Mouse (Mus musculus): ENCODE measurements around the gene Sept8. TPM values are rescaled to one million over a fixed set of nuclear protein-coding genes. Genes with fewer than 3 reads are reported as not detected.

The Sept8 gene
- total and polyA plus RNA-seq, 3 experiments = 24.8 to 28.2 (median 25.7) TPM

DNA sequence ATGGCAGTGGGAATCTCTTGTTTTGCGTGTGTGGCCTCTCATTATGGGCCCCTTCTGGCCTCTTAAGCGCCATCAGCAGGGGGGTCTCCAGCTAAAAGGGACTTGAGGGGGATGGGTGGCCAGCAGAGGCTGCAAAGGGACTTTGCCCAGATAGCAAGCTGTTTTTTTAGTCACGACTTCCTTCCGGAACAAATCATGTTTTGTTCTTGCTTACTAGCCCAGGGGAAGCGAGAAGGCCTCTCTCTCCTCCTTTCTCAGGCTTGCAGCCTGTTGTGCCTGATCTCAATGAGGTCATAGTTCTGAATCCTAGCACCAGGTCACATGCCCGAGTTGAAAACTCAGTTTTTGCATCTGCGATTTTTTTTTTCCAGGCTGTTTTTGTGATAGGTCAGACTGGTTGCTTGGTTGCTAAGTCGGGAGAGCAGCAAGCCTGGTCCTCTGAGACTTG, 27.1 kb upstream of the Sept8 start:
- TF ChIP-seq EP300 (IDR thresholded peaks at IDR 0.05; ENCODE audit: insufficient read depth, low read depth, low read length) (0 out of 2 replicates have a peak, but pooled peaks have one; percentile 39), POLR2A (IDR thresholded peaks at IDR 0.05; ENCODE audit: insufficient read depth, low read depth, low read length) (0 out of 2 replicates have a peak, but pooled peaks have one; percentile 24), CTCF (IDR thresholded peaks at IDR 0.05) (no peak)
- H3K36me3 ChIP-seq (ENCODE audit: control insufficient read depth, insufficient read depth, low read length) = no peaks in the 10 kb centered on the region
- no peaks in the 10 kb centered on the region; the same call in 1 of the 2 replicates for H3K27me3 ChIP-seq (ENCODE audit: control insufficient read depth, insufficient read depth, low read length)
- WGBS = 36% methylated on average over 8 of the region's 8 CpGs
- intact Hi-C loops (cut with DNase I) = no loop called here
- peak overlapping the region; percentile 58 for H3K27ac ChIP-seq
- H3K9ac ChIP-seq (ENCODE audit: low read depth, low read length) = no peak overlapping the region
- H3K4me1 ChIP-seq (ENCODE audit: control insufficient read depth, insufficient read depth, low read length) = peaks cover 4% of the 10 kb centered on the region; the same call in 1 of the 2 replicates
- DNase-seq = peak; percentile 40 to 58
- H3K4me3 ChIP-seq = no peak overlapping the region
- no peaks in the 10 kb centered on the region for H3K79me2 ChIP-seq (replicated peaks; ENCODE audit: control insufficient read depth, insufficient read depth, low read length)

DNA sequence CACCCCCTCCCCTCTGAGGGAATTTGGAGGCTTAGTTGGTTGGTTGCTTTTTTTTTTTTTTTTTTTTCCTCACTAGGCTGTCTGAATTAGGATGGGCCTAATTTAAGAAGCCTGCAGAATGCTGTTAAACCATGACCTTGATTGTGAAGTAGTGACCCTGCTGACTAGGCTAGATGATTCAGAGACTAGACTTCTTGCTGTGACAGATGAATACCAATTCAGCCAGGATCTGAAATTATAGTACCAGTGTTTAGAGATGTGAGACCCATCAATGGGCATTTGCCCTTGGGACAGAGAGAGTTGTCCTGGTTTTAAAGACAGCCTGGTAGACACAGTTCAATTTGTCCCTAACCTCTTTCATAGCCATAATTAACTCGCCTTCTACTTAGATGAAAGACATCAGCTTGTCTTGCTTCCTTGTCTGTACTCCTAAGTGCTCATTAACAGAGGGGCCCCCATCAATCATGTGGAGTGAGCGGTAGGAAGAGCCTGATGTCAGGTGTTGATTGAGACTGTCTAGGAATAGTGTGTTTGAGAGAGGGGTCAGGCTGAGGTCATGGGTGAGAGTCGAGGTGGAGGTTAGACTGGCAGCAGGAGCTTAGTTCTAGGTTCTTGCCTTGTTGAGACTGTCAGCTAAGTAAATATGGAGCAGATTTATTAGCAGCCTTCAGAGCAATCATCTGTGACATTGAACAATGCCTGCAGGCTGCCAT, 25.7 kb upstream of the Sept8 start:
- TF ChIP-seq POLR2A (IDR thresholded peaks at IDR 0.05; ENCODE audit: insufficient read depth, low read depth, low read length) (no peak), CTCF (IDR thresholded peaks at IDR 0.05) (no peak), EP300 (IDR thresholded peaks at IDR 0.05; ENCODE audit: insufficient read depth, low read depth, low read length) (no peak)
- H3K27ac ChIP-seq = no peak overlapping the region
- intact Hi-C loops (cut with DNase I) = no loop called here
- WGBS = 86% methylated on average over 3 of the region's 3 CpGs
- no peak overlapping the region for H3K4me3 ChIP-seq
- peaks cover 8% of the 10 kb centered on the region; the same call in 1 of the 2 replicates for H3K4me1 ChIP-seq (ENCODE audit: control insufficient read depth, insufficient read depth, low read length)
- no peaks in the 10 kb centered on the region for H3K27me3 ChIP-seq (ENCODE audit: control insufficient read depth, insufficient read depth, low read length)
- H3K36me3 ChIP-seq (ENCODE audit: control insufficient read depth, insufficient read depth, low read length) = no peaks in the 10 kb centered on the region
- no peaks in the 10 kb centered on the region for H3K79me2 ChIP-seq (replicated peaks; ENCODE audit: control insufficient read depth, insufficient read depth, low read length)
- DNase-seq = no peak
- H3K9ac ChIP-seq (ENCODE audit: low read depth, low read length) = no peak overlapping the region

DNA sequence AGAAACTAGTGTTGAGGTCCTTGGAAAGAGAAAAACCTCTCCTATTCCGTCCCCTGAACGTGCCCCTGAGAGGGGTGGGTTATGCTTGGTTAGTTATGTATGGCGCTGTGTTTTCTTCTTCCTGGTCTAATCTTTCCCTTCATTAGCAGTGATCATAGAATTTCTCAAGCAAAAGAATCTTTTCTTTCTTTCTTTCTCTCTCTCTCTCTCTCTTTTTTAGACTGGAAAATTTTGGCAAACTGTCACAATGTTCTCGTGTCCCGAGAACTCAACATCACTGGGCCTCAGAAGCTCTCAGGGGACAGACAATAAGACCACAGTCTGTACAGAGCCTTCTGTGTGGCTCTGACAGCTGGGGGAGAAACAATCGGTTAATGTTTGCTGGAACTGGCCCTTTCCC, 23.6 kb upstream of the Sept8 start:
- H3K79me2 ChIP-seq (replicated peaks; ENCODE audit: control insufficient read depth, insufficient read depth, low read length) = no peaks in the 10 kb centered on the region
- H3K27me3 ChIP-seq (ENCODE audit: control insufficient read depth, insufficient read depth, low read length) = no peaks in the 10 kb centered on the region
- intact Hi-C loops (cut with DNase I) = no loop called here
- no peak for TF ChIP-seq EP300 (IDR thresholded peaks at IDR 0.05; ENCODE audit: insufficient read depth, low read depth, low read length)
- no peak for TF ChIP-seq CTCF (IDR thresholded peaks at IDR 0.05)
- H3K36me3 ChIP-seq (ENCODE audit: control insufficient read depth, insufficient read depth, low read length) = no peaks in the 10 kb centered on the region
- DNase-seq = no peak
- no peak overlapping the region for H3K9ac ChIP-seq (ENCODE audit: low read depth, low read length)
- H3K4me3 ChIP-seq = no peak overlapping the region
- peak overlapping the region; percentile 43 for H3K27ac ChIP-seq
- peaks cover 8% of the 10 kb centered on the region; the same call in 1 of the 2 replicates for H3K4me1 ChIP-seq (ENCODE audit: control insufficient read depth, insufficient read depth, low read length)
- WGBS = 67% methylated on average over 6 of the region's 6 CpGs

DNA sequence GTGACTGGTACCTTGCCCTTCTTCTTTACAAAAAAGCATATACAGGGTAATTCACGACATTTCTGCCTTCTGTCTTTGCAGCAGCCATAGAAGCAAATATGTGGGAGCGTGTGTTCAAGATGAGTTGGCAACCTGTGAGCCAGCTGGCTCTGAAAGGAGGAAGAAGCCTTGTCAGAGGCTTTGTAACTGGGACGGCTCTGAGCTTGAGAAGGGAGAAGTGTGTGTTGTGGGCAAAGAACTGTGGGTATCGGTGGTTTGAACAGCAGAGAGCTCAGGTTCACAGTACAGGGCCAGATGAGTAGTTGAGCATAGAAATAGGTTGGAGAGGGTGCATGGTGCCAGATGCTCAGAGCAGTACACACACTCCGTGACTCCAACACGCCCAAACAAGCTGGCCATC, 22.1 kb upstream of the Sept8 start:
- peak in 1 of 2 experiments; percentile 23 for DNase-seq
- Histone ChIP-seq H3K36me3 (ENCODE audit: control insufficient read depth, insufficient read depth, low read length) (no peaks in the 10 kb centered on the region), H3K9ac (ENCODE audit: low read depth, low read length) (no peak overlapping the region), H3K4me3 (no peak overlapping the region), H3K4me1 (ENCODE audit: control insufficient read depth, insufficient read depth, low read length) (peaks cover 6% of the 10 kb centered on the region; the same call in 1 of the 2 replicates), H3K27me3 (ENCODE audit: control insufficient read depth, insufficient read depth, low read length) (no peaks in the 10 kb centered on the region), H3K27ac (no peak overlapping the region), H3K79me2 (replicated peaks; ENCODE audit: control insufficient read depth, insufficient read depth, low read length) (no peaks in the 10 kb centered on the region)
- 71% methylated on average over 6 of the region's 6 CpGs for WGBS
- TF ChIP-seq CTCF (IDR thresholded peaks at IDR 0.05) (no peak), POLR2A (IDR thresholded peaks at IDR 0.05; ENCODE audit: insufficient read depth, low read depth, low read length) (no peak), EP300 (IDR thresholded peaks at IDR 0.05; ENCODE audit: insufficient read depth, low read depth, low read length) (no peak)
- intact Hi-C loops (cut with DNase I) = no loop called here

DNA sequence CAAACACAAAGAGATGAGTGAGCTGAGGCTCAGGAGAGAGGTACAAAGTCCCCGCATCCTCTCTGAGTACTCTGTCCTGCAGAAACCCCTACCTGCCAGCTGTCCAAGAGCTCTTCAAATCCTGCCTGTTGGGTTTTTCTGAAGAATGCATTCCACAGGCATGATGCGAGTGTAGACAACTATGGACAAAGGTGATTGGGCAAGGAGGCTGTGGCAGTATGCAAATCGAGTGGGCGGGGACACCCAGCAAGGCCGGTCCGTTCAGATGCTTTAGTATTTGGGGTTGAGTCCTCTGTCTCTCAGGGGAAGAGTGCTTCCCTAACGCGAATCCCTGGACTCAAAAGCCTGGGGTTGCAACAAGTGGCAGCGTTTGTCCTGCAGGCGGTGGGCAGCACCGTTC, 18.5 kb upstream of the Sept8 start:
- peaks cover 4% of the 10 kb centered on the region; the same call in 1 of the 2 replicates for H3K4me1 ChIP-seq (ENCODE audit: control insufficient read depth, insufficient read depth, low read length)
- intact Hi-C loops (cut with DNase I) = no loop called here
- DNase-seq = peak in 1 of 2 experiments; percentile 34
- no peaks in the 10 kb centered on the region for H3K79me2 ChIP-seq (replicated peaks; ENCODE audit: control insufficient read depth, insufficient read depth, low read length)
- H3K27ac ChIP-seq = no peak overlapping the region
- H3K36me3 ChIP-seq (ENCODE audit: control insufficient read depth, insufficient read depth, low read length) = no peaks in the 10 kb centered on the region
- no peak overlapping the region for H3K4me3 ChIP-seq
- 20% methylated on average over 11 of the region's 11 CpGs for WGBS
- TF ChIP-seq CTCF (IDR thresholded peaks at IDR 0.05) (no peak), POLR2A (IDR thresholded peaks at IDR 0.05; ENCODE audit: insufficient read depth, low read depth, low read length) (no peak), EP300 (IDR thresholded peaks at IDR 0.05; ENCODE audit: insufficient read depth, low read depth, low read length) (no peak)
- no peak overlapping the region for H3K9ac ChIP-seq (ENCODE audit: low read depth, low read length)
- H3K27me3 ChIP-seq (ENCODE audit: control insufficient read depth, insufficient read depth, low read length) = no peaks in the 10 kb centered on the region

DNA sequence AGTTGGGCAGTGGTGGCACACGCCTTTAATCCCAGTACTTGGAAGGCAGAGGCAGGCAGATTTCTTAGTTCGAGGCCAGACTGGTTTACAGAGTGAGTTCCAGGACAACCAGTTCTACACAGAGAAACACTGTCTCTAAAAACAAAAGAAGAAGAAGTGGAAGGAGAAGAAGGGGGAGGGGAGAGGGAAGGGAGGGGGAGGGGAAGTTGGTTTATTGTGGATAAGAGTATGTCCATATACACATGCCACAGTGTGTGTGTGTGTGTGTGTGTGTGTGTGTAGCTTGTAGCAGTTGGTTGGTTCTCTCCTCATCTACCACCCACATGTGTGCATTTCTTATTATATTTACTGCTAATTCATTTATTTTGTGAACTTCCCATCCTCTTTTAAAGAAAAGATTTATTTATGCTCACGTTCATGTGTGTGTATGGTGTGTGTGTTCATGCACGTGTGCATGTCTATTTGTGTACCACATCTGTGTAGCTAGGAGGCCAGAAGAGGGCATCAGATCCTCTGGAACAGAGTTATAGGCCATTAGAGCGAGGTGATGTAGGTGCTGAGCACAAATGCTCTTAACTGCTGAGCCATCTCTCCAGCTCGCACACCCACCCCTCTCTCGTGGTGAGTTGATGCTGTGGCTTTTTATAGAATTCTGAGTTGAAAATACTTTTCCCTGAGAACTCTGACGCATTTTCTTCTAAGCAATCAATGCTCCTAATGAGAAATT, 16.9 kb upstream of the Sept8 start:
- H3K79me2 ChIP-seq (replicated peaks; ENCODE audit: control insufficient read depth, insufficient read depth, low read length) = no peaks in the 10 kb centered on the region
- DNase-seq = no peak
- no peaks in the 10 kb centered on the region for H3K36me3 ChIP-seq (ENCODE audit: control insufficient read depth, insufficient read depth, low read length)
- H3K4me1 ChIP-seq (ENCODE audit: control insufficient read depth, insufficient read depth, low read length) = peaks cover 2% of the 10 kb centered on the region; the same call in 1 of the 2 replicates
- H3K4me3 ChIP-seq = no peak overlapping the region
- H3K9ac ChIP-seq (ENCODE audit: low read depth, low read length) = no peak overlapping the region
- intact Hi-C loops (cut with DNase I) = no loop called here
- H3K27ac ChIP-seq = no peak overlapping the region
- no peak for TF ChIP-seq POLR2A (IDR thresholded peaks at IDR 0.05; ENCODE audit: insufficient read depth, low read depth, low read length)
- peak; percentile 37 for TF ChIP-seq CTCF (IDR thresholded peaks at IDR 0.05)
- WGBS = 73% methylated on average over 8 of the region's 8 CpGs
- H3K27me3 ChIP-seq (ENCODE audit: control insufficient read depth, insufficient read depth, low read length) = no peaks in the 10 kb centered on the region
